Mouse (Mus musculus) adrenal gland, adult 8-10 months (tissue): ENCODE measurements around the gene Use1. TPM values are rescaled to one million over a fixed set of nuclear protein-coding genes. Genes with fewer than 3 reads are reported as not detected.
"Not testable (repeated sequence)": the region's sequence is repeated elsewhere in the genome, so short reads cannot be mapped to it uniquely, and the experiment has no call there.

Experiments used
- DNase-seq: peaks from one replicate; pipeline ENCODE4 v3.0.0; 2022
- total RNA-seq, 4 experiments: library from RNA; stranded (reverse); gene quantifications; 2 replicates each; pipeline ENCODE4 v1.2.4; 2022

Use1 gene
- total RNA-seq, result 100 to 1,000 TPM; 203 to 262 (median 232) TPM

GRCm38 (mm10) chr8:71366771-71367528 is at the start of gene Use1:
TSS of gene Use1 (plus strand) at chr8:71366848.
- peak; percentile 95 for DNase-seq

DNA sequence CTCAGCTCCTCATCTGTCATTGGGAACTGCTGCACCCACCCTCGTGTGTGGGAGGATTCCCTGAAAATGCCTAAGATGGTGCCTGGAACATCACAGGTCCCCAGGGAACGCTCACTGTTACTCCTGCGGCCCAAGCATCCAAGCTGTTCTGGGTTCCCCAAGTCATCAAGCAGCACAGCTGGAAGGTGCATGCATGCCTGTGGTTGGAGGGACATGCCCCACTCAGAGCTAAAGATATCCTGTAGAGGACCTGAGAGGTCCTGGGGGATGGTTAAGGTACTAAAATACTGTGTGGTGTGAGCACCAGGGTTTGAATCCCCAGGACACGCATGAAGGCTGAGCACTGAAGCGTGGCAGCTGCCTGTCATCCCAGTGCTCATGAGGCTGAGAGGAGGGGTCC is 48.0 kb upstream of the Use1 start:
- not testable (repeated sequence) for DNase-seq

- DNase-seq, result not testable (repeated sequence)
Observed at GRCm38 (mm10) chr8:71319760-71320159, 46.9 kb upstream of the Use1 start.

GRCm38 (mm10) chr8:71322939-71323338 is 43.7 kb upstream of the Use1 start:
- DNase-seq, result no peak

DNA sequence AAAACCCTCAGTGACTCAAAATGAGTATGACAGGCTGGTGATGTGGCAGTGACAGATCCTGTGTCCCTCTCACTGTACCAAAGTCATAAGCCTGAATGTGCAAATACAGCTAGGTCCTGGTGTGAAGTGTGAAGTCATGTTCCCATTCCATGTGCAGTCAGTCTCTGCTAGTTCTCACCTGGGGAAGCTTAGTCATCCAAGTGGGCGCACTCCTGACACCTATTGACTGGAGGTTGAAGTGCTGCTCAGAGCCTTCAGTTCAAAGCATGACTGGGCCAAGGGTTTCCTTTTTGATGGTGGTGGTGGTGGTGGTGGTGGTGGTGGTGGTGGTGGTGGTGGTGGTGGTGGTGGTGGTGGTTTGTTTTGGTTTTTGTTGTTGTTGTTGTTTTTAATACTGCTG is 41.8 kb upstream of the Use1 start:
- no peak for DNase-seq

DNA sequence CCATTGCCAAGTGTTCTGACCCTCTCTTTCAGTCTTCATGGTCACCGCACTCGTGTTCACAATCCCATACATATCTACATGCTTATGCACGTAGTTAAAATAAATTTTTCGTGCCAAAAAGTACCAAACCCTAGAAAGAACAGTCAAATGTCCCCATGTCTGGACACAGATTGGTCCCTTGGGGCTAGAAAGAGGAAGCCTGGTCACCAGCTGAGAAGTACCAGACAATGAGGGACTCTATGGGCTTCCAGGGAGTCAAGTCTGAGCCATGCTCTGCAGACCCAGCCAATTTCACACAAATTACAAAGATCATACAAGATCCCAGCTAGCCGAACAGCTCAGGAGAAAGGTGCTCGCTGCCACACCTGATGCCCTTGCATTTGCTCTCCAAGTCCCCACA is 28.8 kb upstream of the Use1 start:
- not testable (repeated sequence) for DNase-seq

DNA sequence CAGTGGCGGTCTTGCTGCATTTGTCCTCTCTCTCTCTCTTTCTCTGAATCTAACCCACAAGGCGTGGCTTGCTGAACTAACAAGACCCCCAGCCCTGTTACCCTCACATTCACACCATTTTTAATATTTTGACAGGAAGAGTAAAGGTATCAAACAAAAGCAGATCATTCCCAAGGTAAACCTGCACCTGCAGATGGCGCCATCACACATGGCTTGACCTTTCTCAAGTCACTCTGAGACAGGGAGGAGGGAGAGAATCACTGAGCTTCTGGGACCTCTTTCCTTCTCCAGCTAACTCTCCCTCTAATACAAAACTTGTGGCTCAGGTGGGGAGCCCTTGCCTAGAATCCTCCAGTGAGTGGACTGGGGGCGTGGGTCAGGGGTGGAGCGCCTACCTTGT is 26.0 kb upstream of the Use1 start:
- no peak for DNase-seq

- no peak for DNase-seq
Observed at GRCm38 (mm10) chr8:71346581-71346980, 20.1 kb upstream of the Use1 start.

GRCm38 (mm10) chr8:71351117-71351516 is 15.5 kb upstream of the Use1 start:
- no peak for DNase-seq

DNA sequence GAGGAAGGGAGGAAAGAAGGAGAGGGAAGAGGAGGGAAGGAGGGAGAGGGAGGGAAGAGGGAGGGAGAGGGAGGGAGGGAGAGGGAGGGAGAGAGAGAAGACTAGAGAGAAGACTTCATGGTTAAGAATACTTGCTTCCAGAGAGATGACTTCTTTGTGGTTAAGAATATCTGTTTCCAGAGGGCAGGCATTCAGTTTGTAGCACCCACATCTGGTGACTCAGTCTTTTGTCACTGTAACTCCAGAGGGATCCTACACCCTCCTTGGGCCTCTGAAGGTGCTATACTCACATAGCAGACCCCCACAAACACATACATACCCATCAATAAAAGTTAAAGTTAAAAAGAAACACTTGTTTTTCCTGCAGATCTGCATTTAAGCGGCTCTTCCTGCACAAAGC is 15.1 kb upstream of the Use1 start:
- no peak for DNase-seq

DNA sequence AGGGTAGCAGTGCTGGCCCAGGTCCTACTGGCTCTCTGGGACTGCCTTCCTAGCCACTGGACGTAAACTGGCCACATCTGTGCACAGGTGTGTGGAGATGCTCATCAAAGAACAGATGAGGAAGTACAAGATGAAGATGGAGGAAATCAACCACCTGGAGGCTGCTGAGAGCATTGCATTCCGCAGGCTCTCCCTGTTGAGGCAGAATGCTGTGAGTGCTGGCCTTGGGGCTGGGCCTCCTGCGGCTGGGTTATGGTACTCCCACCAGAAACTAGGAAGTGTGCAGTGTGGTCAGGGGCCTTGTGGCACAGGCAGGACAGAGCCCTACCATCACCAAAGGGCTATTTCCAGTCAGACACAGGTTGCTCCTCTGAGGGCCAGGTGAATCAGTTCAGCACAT is 8.6 kb upstream of the Use1 start:
- DNase-seq, result no peak

DNA sequence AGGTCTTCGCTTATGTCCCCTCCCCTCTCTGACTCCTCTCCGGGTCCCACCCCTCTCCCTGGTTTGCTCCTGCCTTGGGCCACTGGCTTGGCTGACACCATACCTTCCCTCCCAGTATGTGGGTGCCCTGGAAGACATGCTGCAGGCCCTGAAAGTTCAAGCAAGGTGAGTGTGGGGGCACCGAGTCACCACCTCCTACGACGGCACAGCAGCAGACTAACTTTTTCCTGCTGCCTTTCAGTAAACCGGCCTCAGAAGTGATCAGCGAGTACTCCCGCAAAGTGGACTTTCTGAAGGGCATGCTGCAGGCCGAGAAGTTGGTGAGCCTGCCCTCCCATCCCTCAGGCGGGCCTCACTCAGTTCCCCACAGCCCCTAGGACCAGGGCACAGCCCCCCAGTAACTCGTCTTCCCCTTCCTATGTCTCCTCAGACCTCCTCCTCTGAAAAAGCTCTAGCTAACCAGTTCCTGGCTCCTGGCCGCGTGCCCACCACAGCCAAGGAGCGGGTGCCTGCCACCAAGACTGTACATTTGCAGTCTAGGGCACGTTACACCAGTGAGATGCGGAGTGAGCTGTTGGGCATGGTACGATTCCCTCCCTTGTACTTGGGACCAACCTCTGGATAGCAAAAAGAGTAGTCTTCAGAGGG is 1.0 kb downstream of the Use1 start:
- DNase-seq, result no peak

DNA sequence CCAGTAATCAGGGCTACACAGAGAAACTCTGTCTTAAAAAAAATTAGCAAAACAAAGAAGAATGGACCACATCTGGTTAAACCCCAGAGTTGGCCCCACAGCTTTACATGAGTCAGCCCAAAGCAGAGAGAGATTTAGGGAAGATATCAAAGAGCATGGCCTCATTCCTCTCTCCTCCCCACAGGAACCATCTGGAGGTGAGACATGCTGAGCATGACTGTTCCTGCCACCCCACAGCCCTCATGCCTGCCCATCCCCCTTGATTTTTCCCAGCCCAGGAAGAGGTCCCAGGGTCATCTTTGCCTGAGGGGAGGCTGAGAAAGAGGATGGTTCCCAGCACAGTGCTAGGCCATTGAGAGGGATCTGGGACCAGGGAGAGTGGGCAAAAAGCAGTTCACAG is 1.7 kb downstream of the Use1 start:
- no peak for DNase-seq

- DNase-seq, result no peak
Observed at GRCm38 (mm10) chr8:71369040-71369718, 2.5 kb downstream of the Use1 start.

DNA sequence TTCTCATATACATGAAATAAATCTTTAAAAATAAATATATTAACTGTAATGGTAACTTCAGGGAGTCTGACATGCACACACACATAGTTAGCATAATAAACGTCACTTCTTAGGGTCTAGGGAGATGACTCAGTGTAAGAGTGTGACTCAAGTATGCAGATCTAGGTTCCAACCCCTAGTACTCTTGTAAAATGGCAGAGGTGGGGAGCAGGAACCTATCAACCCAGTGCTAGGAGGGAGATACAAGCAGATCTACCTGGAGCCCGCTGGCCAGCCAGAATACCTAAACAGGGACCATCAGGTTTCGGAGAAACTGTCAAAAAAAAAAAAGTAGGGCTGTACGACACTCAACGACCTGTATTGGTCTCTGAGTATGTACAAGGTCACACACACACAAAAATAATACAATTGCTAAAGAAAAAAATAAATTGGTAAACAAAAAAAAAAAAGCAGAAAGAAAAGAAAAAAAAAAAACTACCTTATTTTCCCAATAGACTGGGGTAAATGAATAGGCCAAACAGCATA is 4.1 kb downstream of the Use1 start:
- DNase-seq, result no peak

DNA sequence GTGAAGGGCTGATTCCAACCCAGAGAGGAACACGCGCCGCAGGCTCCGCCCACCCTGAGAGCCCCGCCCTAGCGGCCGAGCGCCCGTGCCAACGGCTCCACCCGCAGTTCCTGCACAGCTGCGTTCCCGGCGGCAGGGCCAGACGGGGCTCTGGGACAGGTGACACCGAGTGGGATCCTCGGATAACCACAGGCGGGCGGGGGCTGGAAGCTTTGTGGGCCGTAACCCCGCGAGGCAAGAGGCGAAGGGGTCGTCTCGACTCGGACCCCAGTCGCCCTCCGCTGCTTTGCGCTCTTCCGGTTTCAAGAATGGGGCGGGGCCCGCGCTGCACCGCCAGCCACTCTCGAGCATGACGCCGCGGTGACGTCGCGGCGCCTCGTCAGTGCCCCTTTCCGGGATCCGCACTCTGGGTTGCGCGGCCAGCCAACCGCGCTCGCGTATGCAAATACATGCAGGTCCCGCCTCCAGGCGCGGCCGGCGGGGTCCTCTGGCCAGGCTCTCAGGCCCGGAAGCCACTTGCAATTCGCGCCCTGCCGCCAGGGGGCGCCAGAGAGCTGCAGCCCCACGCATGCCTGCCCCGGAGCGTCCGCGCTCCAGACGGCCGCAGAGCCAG is 4.7 kb downstream of the Use1 start, which contains the start of gene Ocel1:
TSS of gene Ocel1 (plus strand) at position 63 of the 613 bp plus-strand sequence.
- DNase-seq, result peak; percentile 98

DNA sequence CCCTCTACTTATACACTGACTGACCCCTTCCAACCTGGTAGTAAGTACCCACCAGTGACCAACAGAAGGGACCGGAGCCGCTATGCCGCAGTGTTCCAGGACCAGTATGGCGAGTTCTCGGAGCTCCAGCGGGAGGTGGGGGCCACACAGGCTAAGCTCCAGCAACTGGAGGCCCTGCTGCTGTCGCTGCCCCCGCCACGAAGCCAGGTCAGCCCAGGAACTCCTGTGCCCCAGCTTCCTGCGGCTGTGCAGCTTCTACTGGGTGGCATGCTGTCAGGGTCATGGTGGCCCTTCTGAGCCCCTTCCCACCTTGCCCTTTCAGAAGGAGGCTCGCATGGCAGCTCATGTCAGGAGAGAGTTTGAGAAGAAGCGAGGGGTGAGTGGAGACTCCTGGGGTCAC is 5.8 kb downstream of the Use1 start:
- no peak for DNase-seq

GRCm38 (mm10) chr8:71373000-71373399 is 6.4 kb downstream of the Use1 start:
- DNase-seq, result no peak

GRCm38 (mm10) chr8:71374616-71375206 is 8.1 kb downstream of the Use1 start:
- DNase-seq, result no peak

DNA sequence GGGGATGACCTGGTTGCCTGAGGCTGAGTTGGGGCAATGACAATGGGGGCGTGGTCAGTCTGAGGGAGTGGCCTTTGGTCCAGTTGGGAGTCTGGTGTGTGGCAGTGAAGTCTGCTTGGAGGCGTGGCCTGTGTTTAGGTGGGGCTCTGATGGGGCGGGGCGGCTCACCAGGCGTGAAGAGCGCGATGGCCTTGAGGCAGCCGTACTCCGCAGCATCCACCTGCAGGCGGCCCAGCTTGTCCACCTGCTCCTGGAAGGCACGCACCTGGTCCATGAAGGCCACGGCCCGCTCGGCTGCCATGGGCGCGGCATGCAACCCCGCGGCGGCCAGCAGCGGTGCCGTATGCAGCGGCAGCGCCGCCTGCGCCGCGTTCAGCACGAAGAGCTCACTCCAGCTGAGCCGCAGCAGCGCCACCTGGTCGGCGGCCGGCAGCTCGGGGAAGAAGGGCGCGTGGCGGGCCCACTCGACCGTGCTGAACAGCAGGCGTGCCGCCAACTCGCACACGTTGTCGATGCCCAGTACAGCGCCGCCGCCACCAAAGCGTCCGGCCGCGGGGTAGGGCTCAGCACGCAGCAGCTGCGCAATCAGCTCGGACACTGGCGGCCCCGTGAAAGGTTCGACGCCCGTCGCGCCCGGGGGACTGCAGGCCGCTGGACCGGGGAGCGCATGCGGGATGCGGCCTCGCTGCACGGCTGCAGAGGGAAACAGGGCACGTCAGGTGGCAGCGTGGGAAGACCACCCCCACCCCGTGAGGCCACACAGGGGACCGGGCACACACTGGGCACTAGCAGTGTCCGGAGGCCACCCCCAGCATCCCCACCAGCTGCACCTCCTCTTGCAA is 9.2 kb downstream of the Use1 start:
- peak; percentile 85 for DNase-seq

- DNase-seq, result no peak
Observed at GRCm38 (mm10) chr8:71376423-71377030, 9.9 kb downstream of the Use1 start.
